Mouse (Mus musculus) gastrocnemius, postnatal 4 days (tissue): ENCODE measurements around the gene 1700049E17Rik2. TPM values are rescaled to one million over a fixed set of nuclear protein-coding genes. Genes with fewer than 3 reads are reported as not detected.
"Not testable (repeated sequence)": the region's sequence is repeated elsewhere in the genome, so short reads cannot be mapped to it uniquely, and the experiment has no call there.

Experiments used
- DNase-seq, 2 experiments: peaks; one replicate each; pipeline ENCODE4 v3.0.0; 2021 to 2022; ENCODE audit warnings: low spot score in 2 of 2, mixed read lengths in 2 of 2
- long read RNA-seq, 2 experiments: library from polyadenylated mRNA; stranded (forward); transcript quantifications; one replicate each; pipeline ENCODE4 v2.0.0; 2021
- total RNA-seq, 2 experiments: library from RNA; stranded (reverse); gene quantifications; 2 replicates each; pipeline ENCODE4 v1.2.3; 2021

The 1700049E17Rik2 gene
- not detected for total RNA-seq
- long read RNA-seq, experiment 1: 0 reads
- long read RNA-seq, experiment 2: 0 reads

GRCm38 (mm10) chr14:41572911-41573310 lies at the start of gene 1700049E17Rik2:
1700049E17Rik2 (plus strand) TSS chr14:41573211.
- DNase-seq: not testable (repeated sequence)

DNA sequence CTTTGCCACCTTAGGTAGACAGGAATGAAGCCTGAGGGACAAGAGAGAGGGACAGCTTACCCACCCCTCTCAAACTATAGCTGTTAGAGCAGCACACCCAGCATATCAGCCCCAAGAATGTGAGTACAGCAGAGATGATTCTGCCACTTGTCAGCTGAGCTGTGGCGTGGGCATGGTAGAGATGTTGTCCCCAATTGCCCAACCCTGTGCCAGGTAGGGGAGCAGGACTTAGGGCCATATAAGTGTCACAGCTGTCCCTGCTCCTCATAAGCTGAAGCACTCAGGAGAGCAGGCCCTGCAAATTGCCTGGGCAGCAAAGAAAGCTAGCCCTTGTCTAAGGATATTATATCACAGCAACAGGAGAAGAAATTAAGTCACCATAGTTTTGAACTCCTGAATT lies 48.3 kb upstream of the 1700049E17Rik2 start:
- peak in 1 of 2 experiments; percentile 9 for DNase-seq

GRCm38 (mm10) chr14:41555483-41555882 lies 17.5 kb upstream of the 1700049E17Rik2 start, which contains the start of gene Gm7970:
Gm7970 (minus strand) TSS chr14:41555583.
- not testable (repeated sequence) for DNase-seq

- not testable (repeated sequence) for DNase-seq
These were observed 13.3 kb downstream of the 1700049E17Rik2 start for GRCm38 (mm10) chr14:41586346-41586745.

- DNase-seq: not testable (repeated sequence)
These were observed 27.9 kb downstream of the 1700049E17Rik2 start for GRCm38 (mm10) chr14:41600935-41601334.

DNA sequence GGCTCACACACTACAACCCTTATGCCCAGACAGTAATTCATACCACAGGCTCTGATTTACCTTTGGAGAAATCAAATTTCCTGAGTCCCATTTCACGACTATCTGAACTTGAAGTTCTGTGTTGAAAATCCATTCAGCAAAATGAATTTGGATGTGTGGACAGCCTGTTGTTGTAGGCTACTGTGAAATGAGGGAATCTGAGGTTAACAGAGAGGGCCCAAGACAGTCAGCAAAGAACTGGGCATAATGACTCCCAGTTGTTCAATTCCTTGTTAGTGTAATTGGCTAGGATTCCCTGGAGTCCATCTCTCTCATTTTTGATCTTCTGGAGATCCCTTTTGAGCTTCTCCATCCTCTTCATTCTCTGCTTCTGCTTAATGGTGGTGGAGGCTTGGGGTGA lies 37.7 kb downstream of the 1700049E17Rik2 start:
- DNase-seq: peak in 1 of 2 experiments; percentile 9

- DNase-seq: not testable (repeated sequence)
These were observed 49.5 kb downstream of the 1700049E17Rik2 start for GRCm38 (mm10) chr14:41622535-41622934.

- DNase-seq: not testable (repeated sequence)
These were observed 51.5 kb downstream of the 1700049E17Rik2 start, which contains the start of gene Gm3072 for GRCm38 (mm10) chr14:41624512-41624911. Gm3072 (minus strand) TSS chr14:41624612.

GRCm38 (mm10) chr14:41630144-41630543 lies 57.1 kb downstream of the 1700049E17Rik2 start:
- peak in 1 of 2 experiments; percentile 15 for DNase-seq

Other genes starting within 250 kb of the 1700049E17Rik2 start
- not detected for gene Gm5798, start 224.6 kb upstream of the 1700049E17Rik2 start, total RNA-seq
- not detected for gene Gm7945, start 186.8 kb upstream of the 1700049E17Rik2 start, total RNA-seq
- gene Gm6482, start 164.9 kb upstream of the 1700049E17Rik2 start, total RNA-seq: not detected
- not detected for gene Gm7954, start 119.7 kb upstream of the 1700049E17Rik2 start, total RNA-seq
- gene Gm3486, start 83.7 kb upstream of the 1700049E17Rik2 start, total RNA-seq: not detected
- gene Gm7970, start 17.6 kb upstream of the 1700049E17Rik2 start, total RNA-seq: not detected
- gene Gm3072, start 51.4 kb downstream of the 1700049E17Rik2 start, total RNA-seq: not detected
- gene Gm3676, start 73.3 kb downstream of the 1700049E17Rik2 start, total RNA-seq: not detected
- gene Gm8068, start 128.7 kb downstream of the 1700049E17Rik2 start, total RNA-seq: not detected
- gene Gm7929, start 177.4 kb downstream of the 1700049E17Rik2 start, total RNA-seq: not detected
- gene Gm47189, start 199.2 kb downstream of the 1700049E17Rik2 start, total RNA-seq: not detected